21 mouse cellular contexts compared by ENCODE assay signal in the genomic region with DNA sequence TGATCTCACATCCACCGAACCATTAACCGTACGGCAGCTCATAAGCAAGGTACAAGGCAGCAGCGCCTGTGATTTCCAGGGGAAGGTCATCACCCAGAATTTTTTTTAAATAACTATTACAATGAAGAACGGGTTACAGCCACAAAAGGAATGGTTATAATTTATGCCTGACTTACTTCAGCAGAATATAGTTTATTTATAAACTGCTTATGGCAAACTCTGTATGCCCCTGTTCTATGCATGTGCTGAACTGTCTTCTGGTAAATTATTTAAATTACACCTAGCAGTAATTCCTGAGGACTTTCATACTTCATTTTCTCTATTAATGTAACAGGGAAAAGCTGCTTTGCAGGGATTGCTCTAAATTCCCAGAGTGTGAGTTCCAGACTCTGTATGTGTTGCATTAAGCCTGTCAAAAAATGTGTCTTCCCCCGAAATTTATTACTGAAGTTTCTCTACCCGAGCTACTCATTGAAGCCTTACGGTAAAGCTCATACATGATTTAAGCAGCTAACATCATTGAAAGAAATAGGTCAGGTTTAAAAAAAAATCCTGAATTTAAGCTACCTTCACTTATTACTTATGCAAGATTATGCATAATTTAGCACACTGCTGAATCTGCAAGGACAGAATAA.
"Had no signal": no experiment of that assay in that cellular context is flagged by ENCODE, and none has a peak within 500 bp of the region (broad histone marks: within the 10 kb centered on the region; RNA-seq: fewer than 3 reads in every experiment).

No protein-coding gene starts in this region.

- ATAC-seq: liver, postnatal 0 days; lung, postnatal 0 days had no signal

- H3K9ac ChIP-seq: liver, embryonic 13.5 days; liver, embryonic 15.5 days; liver, postnatal 0 days; lung, embryonic 15.5 days; neural tube, embryonic 13.5 days; neural tube, embryonic 15.5 days had no signal

- H3K36me3 ChIP-seq: liver, embryonic 13.5 days; liver, embryonic 15.5 days; lung, embryonic 15.5 days; neural tube, embryonic 13.5 days; neural tube, embryonic 15.5 days had no signal

- H3K4me2 ChIP-seq: liver, embryonic 11.5 days; liver, embryonic 13.5 days; liver, embryonic 15.5 days; lung, embryonic 15.5 days; neural tube, embryonic 13.5 days; neural tube, embryonic 15.5 days had no signal

- H3K27ac ChIP-seq: liver, embryonic 13.5 days; liver, embryonic 15.5 days; lung, embryonic 15.5 days; macrophage; neural tube, embryonic 13.5 days; neural tube, embryonic 15.5 days had no signal

- H3K9me3 ChIP-seq: liver, embryonic 13.5 days; liver, embryonic 15.5 days; lung, embryonic 15.5 days; megakaryocyte, embryonic 14.5 days; neural tube, embryonic 13.5 days; neural tube, embryonic 15.5 days had no signal

- H3K4me1 ChIP-seq: liver, embryonic 13.5 days; liver, embryonic 15.5 days; lung, embryonic 15.5 days; megakaryocyte, embryonic 14.5 days; neural tube, embryonic 13.5 days; neural tube, embryonic 15.5 days had no signal

- DNase-seq: liver, embryonic 13.5 days; liver, postnatal 0 days; lung, adult 2 months; lung, postnatal 14 days; lung, postnatal 36 days; right cerebral cortex, adult 18-20 months; right cerebral cortex, postnatal 25 days; right cerebral cortex, postnatal 4 days; spleen, adult 18-20 months; thymus, adult 18-20 months; thymus, postnatal 14 days; thymus, postnatal 36 days had no signal

- H3K27me3 ChIP-seq: liver, embryonic 13.5 days; liver, embryonic 15.5 days; lung, embryonic 15.5 days; megakaryocyte, embryonic 14.5 days; neural tube, embryonic 13.5 days; neural tube, embryonic 15.5 days had no signal

- H3K4me3 ChIP-seq: liver, embryonic 13.5 days; liver, embryonic 15.5 days; lung, embryonic 15.5 days; megakaryocyte, embryonic 14.5 days; myocyte; neural tube, embryonic 13.5 days; neural tube, embryonic 15.5 days had no signal
